Mouse (Mus musculus) splenic B cell, adult 2 months (primary cell): Measurements from ENCODE around the gene Armc12.

Experiments
- DNase-seq: peaks from one replicate; pipeline ENCODE4 v3.0.0-alpha.2; 2011; ENCODE audit warnings: low read depth, low spot score
- H3K27me3 ChIP-seq: 2 replicates; pipeline ENCODE4 v1.6.1; 2012; ENCODE audit warnings: mild to moderate bottlenecking, low read length, moderate library complexity, mixed read lengths; ENCODE audit not compliant: control insufficient read depth, poor library complexity, insufficient read depth, severe bottlenecking
- H3K36me3 ChIP-seq: 2 replicates; pipeline ENCODE4 v1.6.1; 2012; ENCODE audit warnings: mild to moderate bottlenecking, low read length, moderate library complexity, mixed read lengths; ENCODE audit not compliant: control insufficient read depth, poor library complexity, insufficient read depth, severe bottlenecking

Armc12 gene

DNA sequence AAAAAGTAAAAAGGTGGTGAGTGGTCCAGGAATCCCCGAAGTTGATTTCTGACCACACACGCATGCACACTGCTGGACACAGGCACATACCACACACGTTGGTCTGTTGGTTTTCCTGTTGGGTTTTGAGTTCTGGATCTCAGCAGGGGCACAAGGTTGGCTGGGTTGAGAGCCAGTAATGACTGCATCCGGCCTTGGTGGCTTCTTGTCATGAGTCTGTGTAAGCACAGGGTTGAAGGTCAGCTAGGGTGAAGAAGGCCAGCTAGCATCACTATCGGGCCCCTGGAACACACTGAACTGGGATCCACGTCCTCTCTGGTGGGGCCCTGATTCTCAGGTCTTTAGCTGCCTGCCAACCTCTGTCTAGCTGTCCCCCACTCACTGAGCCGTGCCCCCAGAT is 41.9 kb downstream of the Armc12 start:
- DNase-seq: no peak
- no peaks in the 10 kb centered on the region for H3K27me3 ChIP-seq
- no peaks in the 10 kb centered on the region for H3K36me3 ChIP-seq

DNA sequence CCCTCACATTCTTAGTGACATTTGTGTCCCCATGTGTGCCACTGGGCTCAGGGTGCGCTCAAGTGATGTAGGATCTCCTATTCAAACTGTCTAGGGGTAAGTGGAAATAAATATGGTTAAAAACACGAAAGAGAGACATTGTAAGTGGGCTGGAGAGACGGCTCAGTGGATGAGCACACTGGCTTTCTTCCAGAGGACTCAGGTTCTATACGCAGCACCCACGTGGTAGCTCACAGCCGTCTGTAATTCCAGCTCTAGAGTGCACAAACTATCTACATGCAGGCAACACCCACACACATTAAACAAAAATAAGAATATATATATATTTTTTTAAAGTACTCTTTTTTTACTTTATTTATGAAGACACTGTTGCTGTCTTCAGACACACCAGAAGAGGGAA is 42.3 kb downstream of the Armc12 start:
- Histone ChIP-seq H3K36me3 (no peaks in the 10 kb centered on the region), H3K27me3 (no peaks in the 10 kb centered on the region)
- DNase-seq: no peak

DNA sequence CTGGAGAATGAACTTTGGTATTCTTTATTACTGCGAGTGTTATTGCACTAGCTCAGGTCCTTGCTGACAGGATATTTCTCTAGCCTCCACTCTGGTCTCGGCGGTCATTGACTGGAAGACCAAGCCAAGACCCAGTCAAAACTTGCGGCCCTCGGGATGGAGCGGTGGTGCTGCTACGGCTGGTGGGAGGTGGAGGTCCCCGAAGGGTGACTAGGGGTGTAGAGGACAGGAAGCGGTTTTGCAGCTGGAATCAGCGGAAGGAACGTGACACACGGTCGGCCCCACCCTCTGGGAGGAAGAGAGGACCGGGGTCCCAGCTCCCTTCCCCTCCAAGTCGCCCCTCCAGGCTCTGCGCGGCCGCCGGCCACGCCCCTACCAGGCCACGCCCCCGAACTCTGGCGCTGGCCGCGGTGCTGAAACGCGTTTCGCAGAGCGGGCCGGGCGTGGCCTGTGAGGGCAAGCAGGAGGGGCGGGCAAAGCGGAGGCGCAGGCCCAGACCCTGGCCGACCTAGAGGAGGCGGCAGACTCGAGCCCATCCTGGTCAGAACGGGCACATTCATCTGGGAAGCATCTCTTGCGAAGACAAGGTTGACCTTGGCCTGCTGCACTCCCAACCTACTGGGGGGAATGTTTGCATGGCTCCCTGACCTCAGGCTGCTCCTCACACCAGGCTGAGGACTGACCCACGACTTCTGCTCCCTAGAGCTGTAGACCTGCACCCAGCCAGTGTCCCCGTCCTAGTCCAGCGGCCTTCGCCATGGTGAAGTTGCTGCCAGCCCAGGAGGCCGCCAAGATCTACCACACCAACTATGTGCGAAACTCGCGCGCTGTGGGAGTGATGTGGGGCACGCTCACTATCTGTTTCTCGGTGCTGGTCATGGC is 44.9 kb downstream of the Armc12 start, which contains the start of gene Lhfpl5:
Gene Lhfpl5, plus strand, starts transcription at position 398 of the 882 bp plus-strand sequence.
- Histone ChIP-seq H3K27me3 (no peaks in the 10 kb centered on the region), H3K36me3 (no peaks in the 10 kb centered on the region)
- peak; percentile 53 for DNase-seq

DNA sequence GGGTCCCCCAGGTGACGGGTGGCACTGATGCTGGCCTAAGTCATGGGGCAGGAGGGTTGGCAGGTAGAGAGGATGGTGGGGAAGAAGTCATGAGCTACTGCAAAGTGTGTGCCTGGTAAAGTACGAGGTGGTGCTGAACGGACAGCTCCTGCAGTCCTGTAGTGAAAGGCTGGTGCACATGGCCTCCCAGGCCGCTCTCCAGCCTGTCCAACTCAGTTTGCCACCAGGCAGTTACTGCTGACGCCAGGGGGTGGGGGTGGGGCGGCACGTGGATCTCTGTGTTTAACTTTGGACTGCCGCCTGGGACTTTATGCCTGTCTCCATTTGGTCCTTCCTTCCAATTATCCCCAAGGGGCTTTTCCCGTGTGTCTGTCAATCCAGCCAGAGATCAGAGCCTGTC is 49.8 kb downstream of the Armc12 start:
- H3K27me3 ChIP-seq: no peaks in the 10 kb centered on the region
- H3K36me3 ChIP-seq: no peaks in the 10 kb centered on the region
- peak; percentile 60 for DNase-seq

DNA sequence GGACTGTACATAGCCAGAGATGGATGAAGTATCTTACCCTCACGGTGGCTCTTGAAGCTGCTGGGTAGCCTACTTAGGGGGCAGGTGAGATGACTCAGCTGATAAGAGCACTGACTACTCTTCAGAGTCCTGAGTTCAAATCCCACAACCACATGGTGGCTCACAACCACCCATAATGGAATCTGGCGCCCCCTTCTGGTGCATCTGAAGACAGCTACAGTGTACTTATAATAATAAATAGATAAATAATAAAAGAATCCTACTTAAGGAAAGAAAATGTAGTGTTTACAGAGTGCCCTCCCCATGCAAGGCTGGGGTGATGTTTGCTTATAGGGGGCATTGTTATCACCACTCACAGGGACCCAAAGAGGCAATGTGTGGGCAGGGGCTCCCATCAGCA is 50.5 kb downstream of the Armc12 start:
- Histone ChIP-seq H3K36me3 (no peaks in the 10 kb centered on the region), H3K27me3 (no peaks in the 10 kb centered on the region)
- DNase-seq: peak; percentile 17

DNA sequence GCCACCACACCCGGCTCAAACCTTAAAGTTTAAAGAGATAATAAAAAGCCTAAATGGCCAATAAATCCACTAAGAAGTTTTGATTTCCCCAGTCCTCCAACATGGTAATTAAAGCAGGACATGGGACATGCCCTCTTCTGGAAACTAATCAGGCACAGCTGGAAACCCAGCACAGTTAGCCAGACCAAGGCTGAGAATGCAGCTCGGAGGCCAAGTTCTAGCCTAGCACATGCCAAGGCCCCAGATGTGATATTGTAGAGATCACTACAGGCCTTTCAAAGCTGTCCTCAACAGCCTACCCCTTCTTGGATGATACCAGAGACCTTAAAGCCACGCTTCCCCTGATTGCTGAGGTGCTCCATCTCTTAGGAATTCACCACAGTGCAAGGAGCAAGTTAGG is 55.9 kb downstream of the Armc12 start:
- DNase-seq: no peak
- H3K36me3 ChIP-seq: peaks cover 2% of the 10 kb centered on the region; the same call in 1 of the 2 replicates

DNA sequence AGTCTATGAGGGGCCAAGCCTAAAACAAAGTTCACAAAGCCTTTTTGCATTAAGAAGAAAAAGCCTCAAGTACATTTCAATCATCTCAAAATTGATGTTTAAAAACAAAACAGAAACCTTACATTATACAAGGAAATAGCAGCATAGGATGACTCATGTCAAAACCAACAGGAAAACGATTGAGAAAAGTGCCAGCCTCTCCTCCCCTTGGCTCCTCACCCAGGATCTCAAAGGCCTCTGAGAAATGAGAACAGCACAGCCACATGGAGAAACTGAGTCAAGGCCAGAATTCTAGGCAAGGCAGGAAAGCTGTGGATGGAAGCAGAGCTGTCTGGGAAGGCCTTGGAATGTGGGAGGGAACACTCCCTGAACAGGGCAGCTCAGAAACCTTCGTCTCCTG is 58.0 kb downstream of the Armc12 start:
- Histone ChIP-seq H3K36me3 (peaks cover 2% of the 10 kb centered on the region), H3K27me3 (no peaks in the 10 kb centered on the region)
- no peak for DNase-seq

More for the DNA sequence above, 55.9 kb downstream of the Armc12 start:
- no peaks in the 10 kb centered on the region for H3K27me3 ChIP-seq
